ENCODE assay signal across 8 mouse cellular contexts in the genomic region with DNA sequence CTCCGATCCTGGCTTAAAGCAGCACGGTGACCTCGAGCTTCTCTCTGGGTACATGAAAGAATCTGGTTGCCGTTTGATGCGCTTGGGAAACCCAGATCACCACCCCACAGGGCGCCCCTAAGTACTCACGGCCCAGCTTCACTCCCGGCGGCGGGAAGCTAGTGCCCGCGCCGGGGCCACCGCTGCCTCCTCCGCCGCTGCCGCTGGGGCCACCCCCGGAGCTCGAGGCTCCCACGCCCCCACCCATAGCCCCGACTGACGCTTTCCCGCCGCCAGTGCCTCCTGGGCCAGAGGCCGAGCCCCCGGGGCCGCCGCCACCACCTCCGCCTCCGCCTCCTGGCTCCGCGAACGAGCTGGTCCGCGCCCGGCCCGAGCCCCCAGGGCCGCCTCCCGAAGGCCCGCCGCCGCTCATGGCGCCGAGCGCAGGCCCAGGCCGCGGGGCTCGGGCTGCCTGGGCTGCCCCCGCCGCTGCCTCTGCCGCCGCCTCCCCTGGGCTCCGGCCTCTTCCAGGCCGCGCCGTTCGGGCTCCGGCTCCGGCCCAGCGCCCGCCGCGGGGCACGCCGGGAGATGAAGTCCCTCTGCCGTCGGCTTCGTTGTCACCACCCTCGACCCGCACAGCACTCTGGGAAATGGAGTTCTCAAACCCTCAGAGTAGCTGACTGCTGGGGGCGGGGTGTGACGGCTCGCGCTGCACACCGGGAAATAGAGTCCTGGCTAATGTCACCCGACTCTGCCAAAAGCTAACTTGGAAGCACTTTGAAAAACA. TPM values are rescaled to one million over a fixed set of nuclear protein-coding genes. Genes with fewer than 3 reads are reported as not detected.
DNase-seq lines count a peak whose midpoint lies in the region; ATAC-seq and TF ChIP-seq lines count a peak whose summit lies in the region.

Gene Gsk3a (minus strand): TSS at position 603 of the 766 bp plus-strand sequence.

- peaks cover 76% of the 10 kb centered on the region for H3K4me1 ChIP-seq in E14TG2a.4 (replicated peaks; ENCODE audit: low read depth, low read length)
- peaks cover 16% of the 10 kb centered on the region for H3K4me1 ChIP-seq in forebrain, embryonic 14.5 days (ENCODE audit: control insufficient read depth, insufficient read depth, low read length)
- no peaks in the 10 kb centered on the region; the same call in 1 of the 2 replicates for H3K4me1 ChIP-seq in lung, adult 2 months (ENCODE audit: control insufficient read depth, insufficient read depth, low read length)

- peak; percentile 87 for ATAC-seq in forebrain, embryonic 14.5 days

- intact Hi-C loops in heart, postnatal 14 days (cut with DNase I), result loop anchor here (2.0 to 5.0 kb wide), 2 partner anchors 15 to 145 kb away; no protein-coding TSS in a partner anchor

- under 1% methylated on average over 62 of the region's 76 CpGs for WGBS in forebrain, embryonic 14.5 days
- under 1% methylated on average over 76 of the region's 76 CpGs for WGBS in lung, adult 2 months

- peak within 1 kb of the TSS; percentile 83 for H3K4me2 ChIP-seq in forebrain, embryonic 14.5 days (ENCODE audit: low read length)

- DNase-seq in c-Kit-positive CD71-negative TER-119-negative erythroid progenitor cells, embryonic 14.5 days (ENCODE audit: low read depth), result peak; percentile 97
- DNase-seq in forebrain, embryonic 14.5 days (ENCODE audit: low spot score), result peak; percentile 99
- peak; percentile 97 to 98 for DNase-seq in heart, postnatal 14 days
- peak; percentile 98 to 99 for DNase-seq in layer of hippocampus, adult 18-20 months (ENCODE audit: low spot score in 2 of 2)
- peak; percentile 98 for DNase-seq in lung, adult 2 months
- DNase-seq in ovary, postnatal 14 days (ENCODE audit: low spot score), result peak; percentile 89
- peak; percentile 99 for DNase-seq in thymus, postnatal 14 days

- H3K4me3 ChIP-seq in E14TG2a.4 (replicated peaks; ENCODE audit: low read length), result peak within 1 kb of the TSS; percentile 93
- peak within 1 kb of the TSS; percentile 96 for H3K4me3 ChIP-seq in forebrain, embryonic 14.5 days (ENCODE audit: low read depth, low read length)
- H3K4me3 ChIP-seq in lung, adult 2 months (replicated peaks; ENCODE audit: extremely low read depth, low read depth, low read length), result peak within 1 kb of the TSS; percentile 74

- TF ChIP-seq CTCF in E14TG2a.4 (conservative IDR thresholded peaks at IDR 0.05; ENCODE audit: low read length), result no peak
- TF ChIP-seq CTCF in lung, adult 2 months (IDR thresholded peaks at IDR 0.05; ENCODE audit: insufficient read depth, low read length), result no peak

- no peaks in the 10 kb centered on the region for H3K9me3 ChIP-seq in E14TG2a.4 (ENCODE audit: low read length)
- H3K9me3 ChIP-seq in forebrain, embryonic 14.5 days (replicated peaks; ENCODE audit: control insufficient read depth, low read length), result no peaks in the 10 kb centered on the region

- H3K36me3 ChIP-seq in E14TG2a.4 (ENCODE audit: insufficient read depth, low read length), result peaks cover 59% of the 10 kb centered on the region
- H3K36me3 ChIP-seq in forebrain, embryonic 14.5 days (ENCODE audit: control insufficient read depth, insufficient read depth, low read length), result peaks cover 28% of the 10 kb centered on the region

- H3K9ac ChIP-seq in forebrain, embryonic 14.5 days (ENCODE audit: low read length), result peak within 1 kb of the TSS; percentile 98

- H3K27me3 ChIP-seq in E14TG2a.4 (ENCODE audit: insufficient read depth, low read length), result no peaks in the 10 kb centered on the region
- H3K27me3 ChIP-seq in forebrain, embryonic 14.5 days (replicated peaks; ENCODE audit: control insufficient read depth, insufficient read depth, low read length), result no peaks in the 10 kb centered on the region

- peak; percentile 59; the same call in 1 of the 2 replicates for TF ChIP-seq POLR2A in lung, adult 2 months (IDR thresholded peaks at IDR 0.05; ENCODE audit: borderline replicate concordance, extremely low read depth, low read depth, low read length)

- peak within 1 kb of the TSS; percentile 74 for H3K27ac ChIP-seq in forebrain, embryonic 14.5 days (ENCODE audit: low read depth, low read length)

RNA-seq across cellular contexts. Expression of gene Gsk3a, which starts in this region (rescaled TPM):
- polyA plus RNA-seq in forebrain, embryonic 14.5 days (2014; fragmentation: Nextera tagmentation; extraction: Ambion mirVana), result 20.2 and 20.5 TPM in 2 replicates
- total RNA-seq in heart, postnatal 14 days (2021), result 10 to 100 TPM; 58.6 to 66.6 TPM
- total RNA-seq in layer of hippocampus, adult 18-20 months (2021), result 100 to 1,000 TPM; 208 to 221 TPM
- 104 and 116 TPM in 2 replicates for polyA plus RNA-seq in lung, adult 2 months (2012; rRNA removed)

Comparison
In these comparisons a context has a peak if more than half of its experiments do, and no peak if none do; other contexts are left out.
1. Peak in every context shown above with its lines: DNase-seq, ATAC-seq, H3K4me3 ChIP-seq and H3K27ac ChIP-seq.